Mouse (Mus musculus): Measurements from ENCODE around the gene Pif1.

DNA sequence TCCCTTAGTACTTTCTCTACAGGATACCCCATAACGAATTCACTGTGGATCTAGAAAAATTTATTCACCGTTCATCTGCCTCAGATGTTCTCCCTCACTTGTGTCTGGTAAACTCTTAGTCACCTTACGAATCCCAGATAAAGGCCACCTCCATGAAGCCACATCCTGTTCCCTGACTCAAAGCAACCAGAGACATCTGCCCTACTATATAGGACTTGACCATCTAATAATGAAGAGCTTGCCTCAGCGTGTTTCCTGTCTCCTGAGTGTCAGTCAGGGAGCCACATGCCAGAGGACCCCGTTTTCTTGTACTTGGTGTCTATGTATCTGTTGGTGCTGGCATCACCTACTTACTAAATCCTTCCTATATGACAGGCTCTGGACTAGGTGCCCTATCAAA lies 37.3 kb upstream of the Pif1 start:
- TF ChIP-seq CTCF (IDR thresholded peaks at IDR 0.05 in 2 of 3, conservative IDR thresholded peaks at IDR 0.05 in 1 of 3; ENCODE audit: control insufficient read depth in 1 of 3, insufficient read depth in 1 of 3, low read depth in 2 of 3, low read length in 3 of 3, poor library complexity in 1 of 3, severe bottlenecking in 1 of 3) (no peak), GATA1 (IDR thresholded peaks at IDR 0.05; ENCODE audit: low read depth, low read length) (no peak), MYC (IDR thresholded peaks at IDR 0.05; ENCODE audit: low read depth, low read length) (no peak), USF1 (IDR thresholded peaks at IDR 0.05; ENCODE audit: low read depth, low read length) (no peak), MXI1 (IDR thresholded peaks at IDR 0.05; ENCODE audit: low read depth, low read length) (no peak), TAL1 (IDR thresholded peaks at IDR 0.05; ENCODE audit: low read length) (no peak), POLR2A (IDR thresholded peaks at IDR 0.05; ENCODE audit: control insufficient read depth in 1 of 2, insufficient read depth in 1 of 2, low read depth in 1 of 2, low read length in 2 of 2, poor library complexity in 1 of 2) (no peak), RCOR1 (IDR thresholded peaks at IDR 0.05; ENCODE audit: low read depth, low read length) (no peak), MYB (IDR thresholded peaks at IDR 0.05; ENCODE audit: low read depth, low read length) (no peak), MAX (IDR thresholded peaks at IDR 0.05; ENCODE audit: low read length) (no peak; the same call in 1 of the 2 replicates)

All from MEL (cell line).